Mouse (Mus musculus): ENCODE measurements around the gene Lad1.
A peak's percentile ranks its signal among the peaks of the same experiment; 100 is the strongest.

Lad1 gene

DNA sequence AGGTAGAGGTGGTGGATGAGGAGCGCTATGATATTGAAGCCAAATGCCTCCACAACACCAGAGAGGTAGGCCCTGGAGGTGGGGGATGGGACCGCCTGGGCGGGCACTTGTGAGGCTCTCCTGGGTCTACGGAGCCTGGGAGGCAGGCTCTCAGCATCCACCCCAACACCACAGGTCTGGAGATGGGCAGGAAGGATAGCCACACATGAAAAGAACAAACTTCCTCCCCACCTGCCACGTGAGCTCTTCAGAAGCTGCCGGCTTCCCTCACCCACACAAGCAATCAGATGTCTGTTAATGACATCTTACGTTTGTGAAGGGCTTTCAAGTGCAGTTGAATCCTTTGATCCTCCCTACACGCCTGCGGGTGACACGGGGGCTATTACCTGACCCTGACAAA is 10.9 kb upstream of the Lad1 start:
- DNase-seq (ENCODE audit: low spot score) = no peak

DNA sequence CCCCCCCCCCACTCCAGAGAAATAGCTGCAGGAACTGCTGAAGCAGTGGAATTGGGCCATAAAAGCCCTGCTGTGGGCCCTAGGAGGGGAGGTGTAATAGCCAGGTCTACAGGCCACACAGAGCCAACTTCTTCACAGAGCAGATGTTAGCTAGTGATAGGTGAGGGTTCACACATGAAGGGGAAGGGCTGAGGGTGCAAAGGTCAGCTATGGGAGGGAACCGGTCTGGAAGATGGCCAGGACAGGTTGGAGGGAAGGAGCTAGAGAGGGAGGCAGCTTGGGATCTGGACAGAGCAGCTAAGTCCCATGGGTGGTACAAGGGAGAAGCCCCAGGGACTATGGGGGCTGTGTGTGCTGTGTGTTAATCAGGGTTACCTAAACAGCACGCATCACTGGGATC is 8.2 kb upstream of the Lad1 start:
- no peak for DNase-seq (ENCODE audit: low spot score)

DNA sequence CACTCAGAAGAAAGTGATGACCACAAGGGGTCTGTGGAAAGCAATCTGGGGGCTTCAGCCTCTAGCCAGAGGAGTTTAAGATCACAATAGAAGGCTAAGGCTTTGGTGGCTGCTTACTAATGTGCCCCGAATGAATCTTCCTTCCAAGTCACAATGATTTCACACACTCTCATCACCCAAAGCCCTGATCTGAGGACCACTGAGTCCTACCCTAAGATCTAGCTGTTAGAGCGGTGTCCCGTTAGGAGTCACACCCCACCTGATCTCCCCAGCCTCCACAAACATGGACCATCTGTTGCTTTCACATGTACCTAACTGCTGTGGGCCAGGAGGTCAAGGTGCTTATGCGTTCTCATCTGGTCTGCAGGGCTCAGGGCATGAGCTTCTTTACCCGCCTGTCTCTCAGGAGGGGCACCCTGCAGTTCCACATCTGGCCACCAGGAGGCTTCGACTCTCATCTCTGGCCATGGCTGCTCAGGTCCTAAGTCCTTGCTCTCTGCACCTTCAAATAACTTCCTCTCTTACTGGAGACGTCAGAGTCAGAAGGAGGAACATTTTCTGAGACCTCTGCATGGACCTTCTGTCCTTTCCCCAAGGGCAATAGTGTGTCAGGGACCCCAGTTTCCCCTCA is 7.3 kb upstream of the Lad1 start:
- peak; percentile 84 for DNase-seq (ENCODE audit: low spot score)

DNA sequence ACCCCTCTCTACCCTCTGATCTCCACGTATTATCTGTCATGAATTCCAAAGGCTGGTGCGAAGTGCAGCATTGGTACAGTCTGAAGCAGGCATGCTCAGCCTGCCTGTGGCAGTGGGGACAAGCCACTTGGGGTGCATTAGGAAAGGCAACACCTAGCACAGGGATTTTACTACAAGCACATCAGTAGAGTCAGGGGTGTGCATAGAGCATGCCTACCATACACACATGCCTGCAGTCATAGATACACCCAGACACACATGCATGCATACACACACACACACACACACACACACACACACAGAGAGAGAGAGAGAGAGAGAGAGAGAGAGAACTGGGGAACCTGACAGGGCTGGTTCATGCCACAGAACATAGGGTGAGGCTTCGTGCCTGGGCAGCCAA is 6.2 kb upstream of the Lad1 start:
- no peak for DNase-seq (ENCODE audit: low spot score)

DNA sequence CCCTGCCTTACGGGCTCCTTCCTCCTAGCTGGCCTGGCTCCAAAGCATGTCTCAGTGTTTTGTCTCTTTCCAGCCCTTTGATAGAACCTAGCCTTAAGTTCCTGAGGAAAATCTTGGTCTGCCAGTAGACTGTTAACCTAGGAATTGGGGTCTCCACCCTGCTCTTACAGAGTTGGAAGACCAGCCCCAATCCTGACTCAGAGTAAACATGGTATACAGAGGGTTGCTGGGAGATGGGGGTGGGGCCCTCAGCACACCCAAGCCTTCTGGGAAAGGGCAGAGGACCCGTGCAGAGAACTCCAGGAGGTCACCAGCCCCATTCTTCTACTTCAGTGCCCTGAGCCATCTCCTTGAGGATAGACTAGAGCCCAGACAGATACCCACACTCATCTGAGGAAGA is 5.8 kb upstream of the Lad1 start:
- DNase-seq (ENCODE audit: low spot score) = no peak

- DNase-seq (ENCODE audit: low spot score) = no peak
These were observed 5.3 kb upstream of the Lad1 start for GRCm38 (mm10) chr1:135813071-135813470.

DNA sequence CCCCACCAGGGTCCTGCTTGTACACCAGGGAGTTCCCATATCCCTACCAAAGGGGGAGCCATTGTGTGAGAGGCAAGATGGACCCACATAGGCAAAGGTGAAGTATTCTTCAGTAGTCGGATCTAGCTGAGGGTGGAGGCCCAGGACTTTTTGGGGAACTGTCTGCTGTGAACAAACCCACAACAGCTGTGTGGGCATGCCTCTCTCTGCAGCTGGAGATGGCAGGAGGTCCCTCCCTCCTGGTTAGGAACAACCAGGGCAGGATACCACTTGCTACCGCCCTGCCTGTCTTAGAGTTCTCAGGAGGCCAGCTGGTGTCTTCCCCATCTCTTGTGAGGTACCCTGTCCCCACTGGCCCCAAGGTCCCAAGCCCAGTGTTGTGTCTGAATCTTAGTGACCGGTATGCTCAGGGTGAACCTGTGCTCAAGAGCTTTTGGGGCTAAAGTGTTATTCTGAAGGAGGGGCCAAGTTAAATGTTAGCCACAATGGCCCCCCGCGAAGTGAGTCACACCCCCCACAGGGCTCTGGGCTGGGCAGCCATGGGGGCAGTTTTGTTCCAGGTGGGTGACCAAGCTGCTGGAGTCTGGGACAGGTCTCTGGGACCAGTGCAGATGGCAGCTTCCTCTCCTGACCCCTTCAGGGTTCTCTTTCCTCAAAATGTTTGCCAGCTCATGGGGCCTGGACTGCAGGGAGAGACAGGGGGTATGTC is 4.6 kb upstream of the Lad1 start:
- DNase-seq (ENCODE audit: low spot score) = no peak

- no peak for DNase-seq (ENCODE audit: low spot score)
These were observed 3.9 kb upstream of the Lad1 start for GRCm38 (mm10) chr1:135814531-135814930.

DNA sequence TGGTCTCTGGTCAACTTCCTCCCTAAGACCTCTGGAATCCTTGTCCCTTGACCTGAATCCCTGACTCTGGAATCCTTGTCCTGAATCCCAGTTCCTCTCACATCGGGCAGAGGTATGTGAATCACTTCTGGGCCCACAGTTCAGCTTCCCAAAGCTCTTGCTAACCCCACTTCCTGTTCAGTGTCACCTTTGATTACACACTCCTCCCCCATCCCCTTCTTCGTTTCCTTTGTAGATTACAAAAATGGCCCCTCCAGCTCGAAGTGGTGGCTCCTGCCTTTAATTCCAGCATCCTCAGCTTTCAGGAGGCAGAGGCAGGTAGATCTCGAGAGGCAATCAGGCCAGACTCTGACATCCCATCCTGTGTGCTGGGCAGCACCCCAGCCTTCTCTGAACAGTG is 803 bp upstream of the Lad1 start:
- DNase-seq (ENCODE audit: low spot score) = no peak

- no peak for DNase-seq (ENCODE audit: low spot score)
These were observed 1.7 kb downstream of the Lad1 start for GRCm38 (mm10) chr1:135820071-135820470.

DNA sequence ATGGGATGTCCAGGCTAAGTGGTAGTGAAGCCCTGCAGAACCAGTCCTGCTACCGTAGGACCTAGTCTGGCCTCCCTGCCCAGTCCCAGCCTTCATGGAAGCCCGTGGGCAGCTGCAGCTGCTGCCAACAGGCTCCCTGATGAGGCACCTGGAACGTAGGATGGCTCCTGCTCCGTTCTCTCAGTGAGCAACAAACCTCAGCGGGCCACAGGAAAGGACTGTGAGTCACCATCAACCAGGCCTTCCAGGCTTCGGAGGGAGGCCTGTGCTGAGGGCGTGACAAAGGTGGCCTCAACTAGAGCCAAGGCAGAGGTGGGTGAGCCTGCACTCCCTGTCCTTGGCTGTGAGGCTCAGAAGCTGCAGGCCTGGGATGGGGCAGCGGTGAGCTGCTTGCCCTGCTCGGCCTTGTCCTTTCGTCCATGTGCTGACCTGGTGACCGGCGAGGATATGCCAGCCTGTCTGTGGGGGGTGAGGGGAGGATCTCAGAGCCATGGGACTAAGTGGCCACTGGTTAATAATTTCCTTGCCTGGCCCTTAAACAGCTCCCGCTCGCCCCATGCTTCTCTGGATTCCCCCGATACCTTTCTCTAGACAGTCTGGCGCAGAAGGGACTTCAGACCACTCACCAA is 2.5 kb downstream of the Lad1 start:
- DNase-seq (ENCODE audit: low spot score) = no peak

DNA sequence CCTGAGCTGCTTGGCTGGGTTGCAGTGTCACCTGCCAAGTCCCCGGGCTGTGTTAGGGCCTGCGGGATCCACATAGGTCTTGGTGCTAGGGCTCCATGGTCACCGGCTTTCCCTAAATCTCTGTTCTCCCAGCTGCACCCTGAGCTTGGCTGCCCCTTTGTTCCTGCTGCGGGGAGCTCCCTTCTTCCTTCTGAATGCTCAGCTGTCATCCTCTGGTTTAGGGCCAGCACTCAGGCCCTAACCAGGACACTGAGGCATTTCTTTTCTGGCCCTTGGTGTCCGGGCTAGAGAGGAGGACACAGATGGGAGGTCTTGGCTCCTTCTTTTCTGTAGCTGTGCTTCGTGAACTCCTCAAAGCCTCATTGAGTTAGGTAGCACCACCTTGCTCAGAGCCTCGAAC is 3.4 kb downstream of the Lad1 start:
- no peak for DNase-seq (ENCODE audit: low spot score)

DNA sequence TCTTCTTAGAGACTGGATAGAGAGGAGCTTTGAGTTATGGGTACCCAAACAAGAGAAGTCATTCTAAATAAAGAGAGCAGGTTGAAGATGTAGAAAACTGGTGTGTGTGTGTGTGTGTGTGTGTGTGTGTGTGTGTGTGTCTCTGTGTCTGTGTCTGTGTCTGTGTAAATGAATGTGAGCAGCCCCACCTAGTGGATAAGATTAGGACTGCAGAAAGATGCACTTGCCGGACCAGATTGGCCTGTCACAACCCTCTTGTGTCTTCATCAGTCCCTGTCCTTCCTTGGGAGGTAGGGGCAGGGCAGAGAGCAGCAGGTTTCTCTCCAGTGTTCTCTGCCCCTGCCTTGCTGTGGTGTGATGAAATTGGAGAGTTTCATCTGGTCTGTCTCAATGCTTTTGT is 10.5 kb downstream of the Lad1 start:
- peak; percentile 47 for DNase-seq (ENCODE audit: low spot score)

DNA sequence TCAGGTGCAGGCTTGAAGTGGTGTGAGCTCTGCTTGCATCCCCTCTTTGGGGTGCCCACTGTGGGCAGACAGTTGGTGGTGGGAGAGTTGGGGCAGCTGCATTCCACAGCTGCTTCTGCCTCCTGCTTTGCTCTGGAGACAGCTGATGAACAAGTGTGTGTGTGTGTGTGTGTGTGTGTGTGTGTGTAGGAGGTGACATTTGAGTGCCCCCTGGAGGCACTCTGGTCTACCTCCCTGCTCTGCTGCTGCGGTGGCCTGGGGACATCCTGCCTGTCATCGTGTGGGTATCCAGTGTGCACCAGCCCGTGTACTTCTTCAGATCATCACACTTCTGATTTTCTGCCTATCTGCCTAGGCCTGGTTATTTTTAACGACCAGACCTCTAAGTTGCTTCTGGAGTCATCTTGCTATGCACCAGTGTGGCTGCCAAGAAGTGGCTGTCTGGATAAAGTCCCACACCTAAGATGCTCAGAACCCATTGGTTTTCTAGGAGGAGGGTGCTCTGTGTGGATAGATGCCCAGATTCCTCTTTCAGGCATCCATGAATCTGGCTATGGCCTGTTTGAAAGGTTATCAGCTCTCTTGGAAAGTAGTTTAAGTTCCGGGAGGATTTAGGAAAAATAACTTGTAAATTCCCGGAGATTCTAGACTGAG is 15.9 kb downstream of the Lad1 start:
- DNase-seq (ENCODE audit: low spot score) = no peak

DNA sequence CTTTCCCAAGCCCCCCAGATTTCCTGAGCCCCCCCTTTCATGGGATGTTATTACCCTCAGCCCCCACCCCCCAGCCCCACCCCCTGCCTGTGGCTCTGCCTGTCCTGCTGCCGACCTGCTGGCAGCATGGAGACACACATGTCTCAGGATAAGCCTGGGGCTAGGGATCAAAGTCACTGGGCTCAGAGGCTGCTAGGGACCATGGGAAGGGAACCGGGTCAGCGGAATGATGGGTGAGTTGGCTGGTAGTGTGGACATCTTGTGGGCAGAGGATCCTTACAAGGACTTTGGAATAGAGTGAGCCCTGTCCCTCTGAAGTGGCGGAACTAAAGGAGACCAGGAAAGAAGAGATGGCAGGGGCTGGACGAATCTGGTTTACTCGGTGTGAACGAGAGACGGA is 16.6 kb downstream of the Lad1 start:
- no peak for DNase-seq (ENCODE audit: low spot score)

GRCm38 (mm10) chr1:135835716-135836483 is 17.5 kb downstream of the Lad1 start, which contains the start of gene Tnnt2:
TSS of gene Tnnt2 (plus strand) at chr1:135836354.
- no peak for DNase-seq (ENCODE audit: low spot score)

DNA sequence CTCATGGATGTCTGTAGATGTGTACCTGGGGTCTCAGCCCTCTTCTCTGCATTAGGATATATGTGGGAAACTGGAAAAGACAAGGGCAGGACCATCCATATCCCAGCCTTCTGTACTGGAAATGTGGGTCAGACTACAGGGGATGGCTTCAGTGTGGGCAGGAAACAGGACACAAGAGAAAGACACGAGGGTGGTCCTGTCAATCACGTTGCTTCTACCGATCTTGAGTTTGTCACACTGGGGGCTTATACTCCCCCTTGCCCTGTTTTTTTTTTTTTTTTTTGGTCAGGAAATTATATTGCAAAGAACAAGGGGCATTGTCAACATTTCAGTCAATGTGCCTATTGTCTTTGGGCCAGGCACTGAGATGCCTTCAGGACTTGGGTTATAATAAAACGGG is 20.2 kb downstream of the Lad1 start:
- DNase-seq (ENCODE audit: low spot score) = no peak

GRCm38 (mm10) chr1:135839065-135839464 is 20.7 kb downstream of the Lad1 start:
- DNase-seq (ENCODE audit: low spot score) = no peak

GRCm38 (mm10) chr1:135840675-135841395 is 22.4 kb downstream of the Lad1 start:
- no peak for DNase-seq (ENCODE audit: low spot score)

DNA sequence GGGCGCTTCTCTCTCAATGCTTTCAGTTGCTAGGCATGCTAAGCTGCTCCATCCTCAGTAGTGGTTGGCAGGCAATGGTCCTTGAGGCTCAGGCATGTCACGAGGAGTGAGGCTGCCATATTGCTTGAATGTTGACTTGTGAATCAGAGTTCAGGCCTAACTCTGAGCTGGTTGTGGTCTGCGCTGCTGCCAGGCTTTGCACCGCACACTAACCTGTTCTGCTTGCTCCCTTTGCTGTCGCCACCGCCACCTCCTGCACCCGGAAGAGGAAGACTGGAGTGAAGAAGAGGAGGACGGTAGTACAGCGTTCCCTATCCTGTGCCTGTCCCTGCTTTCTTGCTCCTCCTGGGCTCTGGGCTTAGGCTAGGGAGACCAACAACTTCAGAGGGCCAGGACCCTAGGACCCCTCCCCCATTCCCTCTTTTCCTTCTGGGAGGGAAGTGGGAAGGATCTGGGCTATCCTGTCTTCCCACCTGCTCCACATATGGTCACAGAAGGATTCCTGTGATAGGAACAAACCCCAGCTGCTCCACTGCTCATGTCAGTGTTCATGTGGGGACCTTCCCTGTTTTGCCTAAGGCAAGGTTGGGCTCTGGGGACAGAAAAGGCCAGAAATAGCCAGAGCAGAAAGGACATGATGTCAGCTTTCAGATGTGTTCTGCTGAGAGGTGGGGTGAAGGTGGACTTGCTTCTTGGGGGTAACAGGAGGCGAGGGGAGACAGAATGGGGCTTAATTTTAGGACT is 25.3 kb downstream of the Lad1 start:
- no peak for DNase-seq (ENCODE audit: low spot score)

DNA sequence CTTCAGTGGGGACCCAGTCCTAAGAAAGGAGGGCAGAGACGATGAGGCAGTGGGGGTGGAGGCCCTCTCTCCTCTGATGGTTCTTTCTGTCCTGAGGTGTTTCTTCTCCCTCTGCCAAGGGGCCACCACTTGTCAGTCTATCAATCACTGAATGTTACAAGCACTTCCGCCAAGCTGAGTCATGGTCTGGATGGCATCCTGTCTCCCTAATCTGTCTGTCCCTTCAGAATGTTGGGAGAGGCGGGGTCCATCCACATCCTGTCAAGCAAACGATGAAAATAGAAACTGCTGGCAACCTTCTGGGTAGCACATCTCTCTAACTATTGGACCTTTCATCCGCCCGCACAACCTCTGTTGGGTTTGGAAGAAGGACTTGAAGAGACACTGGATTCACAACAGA is 26.1 kb downstream of the Lad1 start:
- DNase-seq (ENCODE audit: low spot score) = peak; percentile 60
